Mouse (Mus musculus) olfactory bulb, adult 2 months (tissue): ENCODE results near the gene Macrod1.

Source experiments
- CTCF ChIP-seq: fragments of 200-500 bp; IDR thresholded peaks from 2 replicates; pipeline ENCODE4 v1.5.1; 2012; ENCODE audit warnings: low read depth, mild to moderate bottlenecking, low read length, moderate library complexity; ENCODE audit not compliant: insufficient read depth
- POLR2A ChIP-seq: fragments of 200-500 bp; IDR thresholded peaks from 2 replicates; pipeline ENCODE4 v1.6.1; 2012; ENCODE audit warnings: mild to moderate bottlenecking, low read depth, low read length, moderate library complexity; ENCODE audit not compliant: insufficient read depth

- TF ChIP-seq POLR2A (no peak), CTCF (no peak)
Measured at GRCm38 (mm10) chr19:7110097-7110496, 53.5 kb downstream of the Macrod1 start.
